ENCODE assay signal across 8 mouse cellular contexts in genomic region chr17:65540441-65541272, GRCm38 (mm10). TPM values are rescaled to one million over a fixed set of nuclear protein-coding genes. Genes with fewer than 3 reads are reported as not detected.
DNase-seq lines count a peak whose midpoint lies in the region; ATAC-seq and TF ChIP-seq lines count a peak whose summit lies in the region.

TSS of gene Tmem232 (minus strand) at chr17:65540782.

- H3K9ac ChIP-seq in hindbrain, embryonic 12.5 days: 0 out of 2 replicates have a peak within 1 kb of the TSS, but pooled peaks have one; percentile 2
- no peak within 1 kb of the TSS for H3K9ac ChIP-seq in limb, embryonic 11.5 days (ENCODE audit: low read length)
- no peak within 1 kb of the TSS; the same call in 1 of the 2 replicates for H3K9ac ChIP-seq in midbrain, embryonic 11.5 days (ENCODE audit: low read length)

- no peak; the same call in 1 of the 2 replicates for TF ChIP-seq CTCF in cerebellum, adult 2 months (IDR thresholded peaks at IDR 0.05; ENCODE audit: borderline replicate concordance, insufficient read depth, low read depth, low read length)

- H3K4me1 ChIP-seq in cerebellum, adult 2 months (ENCODE audit: control insufficient read depth, insufficient read depth, low read length): no peaks in the 10 kb centered on the region
- peaks cover 4% of the 10 kb centered on the region; the same call in 1 of the 2 replicates for H3K4me1 ChIP-seq in hindbrain, embryonic 12.5 days
- H3K4me1 ChIP-seq in limb, embryonic 11.5 days (ENCODE audit: control insufficient read depth, insufficient read depth, low read length): no peaks in the 10 kb centered on the region
- H3K4me1 ChIP-seq in midbrain, embryonic 11.5 days (ENCODE audit: control insufficient read depth, insufficient read depth, low read length): no peaks in the 10 kb centered on the region

- no peaks in the 10 kb centered on the region for H3K36me3 ChIP-seq in hindbrain, embryonic 12.5 days
- no peaks in the 10 kb centered on the region for H3K36me3 ChIP-seq in limb, embryonic 11.5 days (ENCODE audit: control insufficient read depth, insufficient read depth, low read length)
- no peaks in the 10 kb centered on the region for H3K36me3 ChIP-seq in midbrain, embryonic 11.5 days (ENCODE audit: control insufficient read depth, insufficient read depth, low read length)

- no peak for DNase-seq in cerebellum, adult 11 months
- peak; percentile 38 to 42 for DNase-seq in cerebellum, adult 2 months
- peak; percentile 25 for DNase-seq in forelimb bud, embryonic 11.5 days (ENCODE audit: low read depth, low spot score)
- DNase-seq in limb, embryonic 11.5 days (ENCODE audit: low spot score): peak; percentile 49
- DNase-seq in midbrain, embryonic 11.5 days (ENCODE audit: low spot score, missing footprints): peak; percentile 92
- no peak for DNase-seq in adipocyte (ENCODE audit: low spot score)

- TF ChIP-seq POLR2A in cerebellum, adult 2 months (IDR thresholded peaks at IDR 0.05; ENCODE audit: borderline replicate concordance, insufficient read depth, low read length): no peak

- H3K4me2 ChIP-seq in hindbrain, embryonic 12.5 days (replicated peaks): peak within 1 kb of the TSS; percentile 52
- peak within 1 kb of the TSS; percentile 49 for H3K4me2 ChIP-seq in limb, embryonic 11.5 days (ENCODE audit: low read depth, severe bottlenecking)
- peak within 1 kb of the TSS; percentile 57 for H3K4me2 ChIP-seq in midbrain, embryonic 11.5 days

- no peaks in the 10 kb centered on the region for H3K27me3 ChIP-seq in cerebellum, adult 2 months (ENCODE audit: control insufficient read depth, insufficient read depth, low read length)
- H3K27me3 ChIP-seq in hindbrain, embryonic 12.5 days: no peaks in the 10 kb centered on the region
- H3K27me3 ChIP-seq in limb, embryonic 11.5 days (ENCODE audit: control insufficient read depth, insufficient read depth, low read length): no peaks in the 10 kb centered on the region
- H3K27me3 ChIP-seq in midbrain, embryonic 11.5 days (ENCODE audit: control insufficient read depth, insufficient read depth, low read length): no peaks in the 10 kb centered on the region

- ATAC-seq in cerebellum, adult (ENCODE audit: insufficient number of reproducible peaks, low FRiP score, low TSS enrichment): peak; percentile 82
- ATAC-seq in hindbrain, embryonic 12.5 days (ENCODE audit: low FRiP score): peak; percentile 84
- ATAC-seq in limb, embryonic 11.5 days (ENCODE audit: insufficient number of reproducible peaks, low FRiP score, low TSS enrichment, low read depth): no peak
- ATAC-seq in midbrain, embryonic 11.5 days (ENCODE audit: low FRiP score): peak; percentile 93

- 8% methylated on average over 26 of the region's 26 CpGs for WGBS in cerebellum, adult 2 months
- whole genome bisulfite sequencing in hindbrain, embryonic 12.5 days: 19% methylated on average over 26 of the region's 26 CpGs
- WGBS in limb, embryonic 11.5 days: 20% methylated on average over 26 of the region's 26 CpGs
- WGBS in midbrain, embryonic 11.5 days: 15% methylated on average over 26 of the region's 26 CpGs

- H3K27ac ChIP-seq in cerebellum, adult 2 months (ENCODE audit: insufficient read depth, low read length): no peak within 1 kb of the TSS
- H3K27ac ChIP-seq in hindbrain, embryonic 12.5 days: no peak within 1 kb of the TSS
- H3K27ac ChIP-seq in limb, embryonic 11.5 days (replicated peaks; ENCODE audit: low read depth, low read length): no peak within 1 kb of the TSS
- no peak within 1 kb of the TSS for H3K27ac ChIP-seq in midbrain, embryonic 11.5 days (ENCODE audit: low read depth, low read length)

- no peaks in the 10 kb centered on the region for H3K9me3 ChIP-seq in hindbrain, embryonic 12.5 days (replicated peaks)
- no peaks in the 10 kb centered on the region for H3K9me3 ChIP-seq in limb, embryonic 11.5 days (ENCODE audit: control insufficient read depth, low read length)
- no peaks in the 10 kb centered on the region for H3K9me3 ChIP-seq in midbrain, embryonic 11.5 days (ENCODE audit: control insufficient read depth, low read length)

- peak within 1 kb of the TSS; percentile 71 for H3K4me3 ChIP-seq in cerebellum, adult 2 months (replicated peaks; ENCODE audit: insufficient read depth, low read depth, low read length)
- H3K4me3 ChIP-seq in hindbrain, embryonic 12.5 days: peak within 1 kb of the TSS; percentile 26
- peak within 1 kb of the TSS; percentile 6; the same call in 1 of the 2 replicates for H3K4me3 ChIP-seq in limb, embryonic 11.5 days (ENCODE audit: low read depth, low read length)
- peak within 1 kb of the TSS; percentile 31 for H3K4me3 ChIP-seq in midbrain, embryonic 11.5 days (ENCODE audit: low read depth, low read length)

RNA-seq across cellular contexts. Expression of gene Tmem232, which starts in this region (rescaled TPM):
- polyA plus RNA-seq in cerebellum, adult 2 months (2012; rRNA removed): 0.32 and 0.34 TPM in 2 replicates
- polyA plus RNA-seq in hindbrain, embryonic 12.5 days (2016; fragmentation: Nextera tagmentation; extraction: Ambion mirVana): 0.13 and 0.27 TPM in 2 replicates
- 0.05 TPM in 1 of 2 replicates, not detected in the other for polyA plus RNA-seq in limb, embryonic 11.5 days (2014; fragmentation: Nextera tagmentation; extraction: Ambion mirVana)
- polyA plus RNA-seq in midbrain, embryonic 11.5 days (2014; fragmentation: Nextera tagmentation; extraction: Ambion mirVana): not detected in 2 replicates

Comparison
In these comparisons a context has a peak if more than half of its experiments do, and no peak if none do; other contexts are left out.
1. Peak in DNase-seq and H3K4me3 ChIP-seq in cerebellum, adult 2 months; RNA of the gene not detected or under 1 TPM.
2. Peak in ATAC-seq, H3K4me3 ChIP-seq, H3K9ac ChIP-seq and H3K4me2 ChIP-seq in hindbrain, embryonic 12.5 days; RNA of the gene not detected or under 1 TPM.
3. Peak in DNase-seq, H3K4me3 ChIP-seq and H3K4me2 ChIP-seq in limb, embryonic 11.5 days; RNA of the gene not detected or under 1 TPM.
4. Peak in DNase-seq, ATAC-seq, H3K4me3 ChIP-seq and H3K4me2 ChIP-seq in midbrain, embryonic 11.5 days; RNA of the gene not detected or under 1 TPM.
5. H3K4me3 ChIP-seq: peak in every context shown above with its lines; median percentile 71 in cerebellum, adult 2 months; 31 in midbrain, embryonic 11.5 days; 26 in hindbrain, embryonic 12.5 days; 6 in limb, embryonic 11.5 days.